Mouse (Mus musculus): Measurements from ENCODE around the gene Sf3b6. TPM values are rescaled to one million over a fixed set of nuclear protein-coding genes. Genes with fewer than 3 reads are reported as not detected.

Sf3b6 gene
- 187 and 190 TPM in 2 replicates for polyA plus RNA-seq (2015; fragmentation: Nextera tagmentation; extraction: Ambion mirVana)

GRCm38 (mm10) chr12:4817361-4818101 is at the start of gene Sf3b6:
Gene Sf3b6, plus strand, starts transcription at chr12:4817544.
- peak within 1 kb of the TSS; percentile 60 for H3K4me3 ChIP-seq (replicated peaks; ENCODE audit: low read length)
- H3K9me3 ChIP-seq (replicated peaks; ENCODE audit: control insufficient read depth, low read length): no peaks in the 10 kb centered on the region
- peaks cover 10% of the 10 kb centered on the region for H3K4me1 ChIP-seq (ENCODE audit: control insufficient read depth, insufficient read depth, low read length)
- peak within 1 kb of the TSS; percentile 83 for H3K4me2 ChIP-seq (ENCODE audit: low read depth, low read length)
- H3K27ac ChIP-seq (ENCODE audit: low read length): peak within 1 kb of the TSS; percentile 95
- WGBS: under 1% methylated on average over 49 of the region's 49 CpGs
- ATAC-seq (ENCODE audit: insufficient read depth, low FRiP score): peak; percentile 98
- no peaks in the 10 kb centered on the region for H3K27me3 ChIP-seq (ENCODE audit: control insufficient read depth, insufficient read depth, low read length)
- peak within 1 kb of the TSS; percentile 84 for H3K9ac ChIP-seq (ENCODE audit: low read length)
- H3K36me3 ChIP-seq (ENCODE audit: control insufficient read depth, insufficient read depth, low read length): no peaks in the 10 kb centered on the region

- H3K27ac ChIP-seq (ENCODE audit: low read length): peak within 1 kb of the TSS; percentile 81
- peaks cover 4% of the 10 kb centered on the region; the same call in 1 of the 2 replicates for H3K4me1 ChIP-seq (ENCODE audit: control insufficient read depth, insufficient read depth, low read length)
- peak; percentile 98 for ATAC-seq (ENCODE audit: insufficient read depth, low FRiP score)
- no peaks in the 10 kb centered on the region for H3K27me3 ChIP-seq (ENCODE audit: control insufficient read depth, insufficient read depth, low read length)
- no peaks in the 10 kb centered on the region for H3K9me3 ChIP-seq (replicated peaks; ENCODE audit: control insufficient read depth, low read length)
- H3K4me2 ChIP-seq (ENCODE audit: low read depth, low read length): peak within 1 kb of the TSS; percentile 70
- peak within 1 kb of the TSS; percentile 67 for H3K4me3 ChIP-seq (replicated peaks; ENCODE audit: low read length)
- H3K36me3 ChIP-seq (ENCODE audit: control insufficient read depth, insufficient read depth, low read length): no peaks in the 10 kb centered on the region
- 3% methylated on average over 61 of the region's 61 CpGs for WGBS
- peak within 1 kb of the TSS; percentile 87 for H3K9ac ChIP-seq (ENCODE audit: low read length)
Observed at GRCm38 (mm10) chr12:4768492-4769332, 48.6 kb upstream of the Sf3b6 start, which contains the start of the genes Pfn4 and Fam228b. Gene Pfn4, plus strand, starts transcription at chr12:4769022. Gene Fam228b, minus strand, starts transcription at chr12:4769267.

- Histone ChIP-seq H3K4me3 (replicated peaks; ENCODE audit: low read length) (peak overlapping the region; percentile 67), H3K27me3 (ENCODE audit: control insufficient read depth, insufficient read depth, low read length) (no peaks in the 10 kb centered on the region), H3K27ac (ENCODE audit: low read length) (peak overlapping the region; percentile 81), H3K4me1 (ENCODE audit: control insufficient read depth, insufficient read depth, low read length) (peaks cover 4% of the 10 kb centered on the region; the same call in 1 of the 2 replicates), H3K9me3 (replicated peaks; ENCODE audit: control insufficient read depth, low read length) (no peaks in the 10 kb centered on the region), H3K36me3 (ENCODE audit: control insufficient read depth, insufficient read depth, low read length) (no peaks in the 10 kb centered on the region), H3K4me2 (ENCODE audit: low read depth, low read length) (peak overlapping the region; percentile 70), H3K9ac (ENCODE audit: low read length) (peak overlapping the region; percentile 87)
- ATAC-seq (ENCODE audit: insufficient read depth, low FRiP score): 0 out of 2 replicates have a peak, but pooled peaks have one; percentile 27
- WGBS: 19% methylated on average over 13 of the region's 13 CpGs
Observed at GRCm38 (mm10) chr12:4769333-4769723, 48.0 kb upstream of the Sf3b6 start.

- no peak overlapping the region for H3K9ac ChIP-seq (ENCODE audit: low read length)
- no peak for ATAC-seq (ENCODE audit: insufficient read depth, low FRiP score)
Observed at GRCm38 (mm10) chr12:4774895-4775587, 42.3 kb upstream of the Sf3b6 start.

GRCm38 (mm10) chr12:4775588-4775949 is 41.8 kb upstream of the Sf3b6 start:
- no peak for ATAC-seq (ENCODE audit: insufficient read depth, low FRiP score)
- H3K4me2 ChIP-seq (ENCODE audit: low read depth, low read length): no peak overlapping the region
- no peaks in the 10 kb centered on the region for H3K36me3 ChIP-seq (ENCODE audit: control insufficient read depth, insufficient read depth, low read length)
- H3K27me3 ChIP-seq (ENCODE audit: control insufficient read depth, insufficient read depth, low read length): no peaks in the 10 kb centered on the region
- no peaks in the 10 kb centered on the region for H3K9me3 ChIP-seq (replicated peaks; ENCODE audit: control insufficient read depth, low read length)
- no peaks in the 10 kb centered on the region for H3K4me1 ChIP-seq (ENCODE audit: control insufficient read depth, insufficient read depth, low read length)
- WGBS: 75% methylated on average over 9 of the region's 9 CpGs
- no peak overlapping the region for H3K9ac ChIP-seq (ENCODE audit: low read length)
- H3K4me3 ChIP-seq (replicated peaks; ENCODE audit: low read length): no peak overlapping the region
- no peak overlapping the region for H3K27ac ChIP-seq (ENCODE audit: low read length)

More at GRCm38 (mm10) chr12:4774895-4775587, 42.3 kb upstream of the Sf3b6 start:
- H3K27ac ChIP-seq (ENCODE audit: low read length): no peak overlapping the region
- H3K4me1 ChIP-seq (ENCODE audit: control insufficient read depth, insufficient read depth, low read length): no peaks in the 10 kb centered on the region
- H3K9me3 ChIP-seq (replicated peaks; ENCODE audit: control insufficient read depth, low read length): no peaks in the 10 kb centered on the region
- H3K27me3 ChIP-seq (ENCODE audit: control insufficient read depth, insufficient read depth, low read length): no peaks in the 10 kb centered on the region
- 84% methylated on average over 8 of the region's 8 CpGs for WGBS
- no peaks in the 10 kb centered on the region for H3K36me3 ChIP-seq (ENCODE audit: control insufficient read depth, insufficient read depth, low read length)
- H3K4me2 ChIP-seq (ENCODE audit: low read depth, low read length): no peak overlapping the region
- no peak overlapping the region for H3K4me3 ChIP-seq (replicated peaks; ENCODE audit: low read length)

- H3K36me3 ChIP-seq (ENCODE audit: control insufficient read depth, insufficient read depth, low read length): no peaks in the 10 kb centered on the region
- no peak overlapping the region for H3K27ac ChIP-seq (ENCODE audit: low read length)
- ATAC-seq (ENCODE audit: insufficient read depth, low FRiP score): no peak
- WGBS: 84% methylated on average over 6 of the region's 6 CpGs
- H3K27me3 ChIP-seq (ENCODE audit: control insufficient read depth, insufficient read depth, low read length): no peaks in the 10 kb centered on the region
- H3K4me1 ChIP-seq (ENCODE audit: control insufficient read depth, insufficient read depth, low read length): no peaks in the 10 kb centered on the region
- no peak overlapping the region for H3K9ac ChIP-seq (ENCODE audit: low read length)
- H3K4me3 ChIP-seq (replicated peaks; ENCODE audit: low read length): no peak overlapping the region
- H3K9me3 ChIP-seq (replicated peaks; ENCODE audit: control insufficient read depth, low read length): no peaks in the 10 kb centered on the region
- no peak overlapping the region for H3K4me2 ChIP-seq (ENCODE audit: low read depth, low read length)
Observed at GRCm38 (mm10) chr12:4777734-4778133, 39.6 kb upstream of the Sf3b6 start.

GRCm38 (mm10) chr12:4780245-4780644 is 37.1 kb upstream of the Sf3b6 start:
- no peaks in the 10 kb centered on the region for H3K4me1 ChIP-seq (ENCODE audit: control insufficient read depth, insufficient read depth, low read length)
- no peaks in the 10 kb centered on the region for H3K9me3 ChIP-seq (replicated peaks; ENCODE audit: control insufficient read depth, low read length)
- no peak overlapping the region for H3K27ac ChIP-seq (ENCODE audit: low read length)
- no peaks in the 10 kb centered on the region for H3K27me3 ChIP-seq (ENCODE audit: control insufficient read depth, insufficient read depth, low read length)
- H3K4me2 ChIP-seq (ENCODE audit: low read depth, low read length): no peak overlapping the region
- no peaks in the 10 kb centered on the region for H3K36me3 ChIP-seq (ENCODE audit: control insufficient read depth, insufficient read depth, low read length)
- H3K9ac ChIP-seq (ENCODE audit: low read length): no peak overlapping the region
- 47% methylated on average over 2 of the region's 2 CpGs for WGBS
- H3K4me3 ChIP-seq (replicated peaks; ENCODE audit: low read length): no peak overlapping the region
- no peak for ATAC-seq (ENCODE audit: insufficient read depth, low FRiP score)

- Histone ChIP-seq H3K27ac (ENCODE audit: low read length) (no peak overlapping the region), H3K4me3 (replicated peaks; ENCODE audit: low read length) (no peak overlapping the region), H3K4me1 (ENCODE audit: control insufficient read depth, insufficient read depth, low read length) (no peaks in the 10 kb centered on the region), H3K36me3 (ENCODE audit: control insufficient read depth, insufficient read depth, low read length) (no peaks in the 10 kb centered on the region), H3K27me3 (ENCODE audit: control insufficient read depth, insufficient read depth, low read length) (no peaks in the 10 kb centered on the region), H3K9ac (ENCODE audit: low read length) (no peak overlapping the region), H3K4me2 (ENCODE audit: low read depth, low read length) (no peak overlapping the region), H3K9me3 (replicated peaks; ENCODE audit: control insufficient read depth, low read length) (no peaks in the 10 kb centered on the region)
- ATAC-seq (ENCODE audit: insufficient read depth, low FRiP score): no peak
- 83% methylated on average over 1 of the region's 1 CpGs for WGBS
Observed at GRCm38 (mm10) chr12:4781270-4781669, 36.1 kb upstream of the Sf3b6 start.
